Mouse (Mus musculus) CH12.LX (cell line): Measurements from ENCODE around the gene Rpl5. TPM values are rescaled to one million over a fixed set of nuclear protein-coding genes. Genes with fewer than 3 reads are reported as not detected.

Experiments
- DNase-seq: peaks from one replicate; pipeline ENCODE4 v3.0.0-alpha.2; 2013; ENCODE audit errors: extremely low read depth
- H3K27ac ChIP-seq: 2 replicates; pipeline ENCODE4 v1.5.1; 2012; ENCODE audit warnings: low read depth, mild to moderate bottlenecking, control low read depth, moderate library complexity; ENCODE audit not compliant: insufficient read depth
- H3K27me3 ChIP-seq: replicated peaks from 2 replicates; pipeline ENCODE3; 2012; ENCODE audit warnings: inconsistent platforms
- H3K36me3 ChIP-seq, 2 experiments: replicated peaks in 1 of 2; 2 replicates each; pipeline versions ENCODE3 to v1.6.1; 2012; ENCODE audit warnings: inconsistent platforms in 1 of 2, low read length in 1 of 2, mild to moderate bottlenecking in 1 of 2, mixed read lengths in 1 of 2, moderate library complexity in 1 of 2; ENCODE audit not compliant: control insufficient read depth in 1 of 2, insufficient read depth in 1 of 2
- H3K4me1 ChIP-seq, 2 experiments: 2 replicates each; pipeline ENCODE4 v1.6.1; 2012; ENCODE audit warnings: inconsistent platforms in 1 of 2, moderate library complexity in 1 of 2; ENCODE audit not compliant: insufficient read depth in 2 of 2, control insufficient read depth in 1 of 2
- H3K4me2 ChIP-seq: 2 replicates; pipeline ENCODE4 v1.6.1; 2012; ENCODE audit warnings: low read depth, mild to moderate bottlenecking, control low read depth; ENCODE audit not compliant: poor library complexity, insufficient read depth, severe bottlenecking
- H3K4me3 ChIP-seq, 3 experiments: fragments of 150-350 bp in 1 of 3; sonication (generic) in 1 of 3; replicated peaks in 1 of 3; 2 replicates each; pipeline versions ENCODE3 to v1.5.1; 2011 to 2012; ENCODE audit warnings: low read depth in 2 of 3, low read length in 2 of 3, mild to moderate bottlenecking in 2 of 3, moderate library complexity in 2 of 3, control low read depth in 1 of 3, improper control_type of control experiment in 1 of 3, inconsistent platforms in 1 of 3, mixed read lengths in 1 of 3; ENCODE audit not compliant: poor library complexity in 1 of 3
- H3K79me2 ChIP-seq: replicated peaks from 2 replicates; pipeline ENCODE4 v1.6.1; 2012; ENCODE audit warnings: mild to moderate bottlenecking, moderate library complexity; ENCODE audit not compliant: control insufficient read depth, poor library complexity, insufficient read depth, severe bottlenecking; ENCODE audit errors: extremely low read depth
- H3K9ac ChIP-seq: 2 replicates; pipeline ENCODE4 v1.6.1; 2012; ENCODE audit warnings: low read depth, mild to moderate bottlenecking, control low read depth, moderate library complexity; ENCODE audit not compliant: insufficient read depth
- H3K9me3 ChIP-seq: replicated peaks from 2 replicates; pipeline ENCODE3; 2012; ENCODE audit warnings: low read length, inconsistent platforms, mixed read lengths
- BHLHE40 ChIP-seq: IDR thresholded peaks from 2 replicates; pipeline ENCODE4 v1.6.1; 2011; ENCODE audit warnings: mild to moderate bottlenecking, low read depth, low read length, improper control_type of control experiment
- CHD1 ChIP-seq: IDR thresholded peaks from 2 replicates; pipeline ENCODE4 v1.6.1; 2012; ENCODE audit warnings: low read depth, low read length, improper control_type of control experiment, inconsistent platforms
- CHD2 ChIP-seq: IDR thresholded peaks from 2 replicates; pipeline ENCODE4 v1.6.1; 2011; ENCODE audit warnings: low read length, improper control_type of control experiment
- CTCF ChIP-seq, 2 experiments: IDR thresholded peaks in 1 of 2; conservative IDR thresholded peaks in 1 of 2; 2 replicates each; pipeline ENCODE4 v1.5.1; 2011 to 2012; ENCODE audit warnings: low read depth in 2 of 2, low read length in 2 of 2, improper control_type of control experiment in 1 of 2, inconsistent platforms in 1 of 2, mild to moderate bottlenecking in 1 of 2, moderate library complexity in 1 of 2
- E2F4 ChIP-seq: IDR thresholded peaks from 2 replicates; pipeline ENCODE4 v1.6.1; 2011; ENCODE audit warnings: low read depth, low read length, improper control_type of control experiment; ENCODE audit not compliant: insufficient replicate concordance
- ETS1 ChIP-seq: conservative IDR thresholded peaks from 2 replicates; pipeline ENCODE4 v1.6.1; 2012; ENCODE audit warnings: low read depth, mild to moderate bottlenecking, inconsistent platforms, low read length, improper control_type of control experiment, moderate library complexity
- IRF4 ChIP-seq: IDR thresholded peaks from 2 replicates; pipeline ENCODE4 v1.6.1; 2014; ENCODE audit warnings: low read depth, mild to moderate bottlenecking, inconsistent platforms, low read length, improper control_type of control experiment
- MAFK ChIP-seq: IDR thresholded peaks from 2 replicates; pipeline ENCODE4 v1.6.1; 2011; ENCODE audit warnings: low read length, improper control_type of control experiment; ENCODE audit not compliant: insufficient replicate concordance
- MAX ChIP-seq: IDR thresholded peaks from 2 replicates; pipeline ENCODE4 v1.6.1; 2011; ENCODE audit warnings: low read length, improper control_type of control experiment
- PAX5 ChIP-seq: IDR thresholded peaks from 2 replicates; pipeline ENCODE4 v1.6.1; 2012; ENCODE audit warnings: low read length, inconsistent platforms, mixed read lengths
- POLR2A ChIP-seq: IDR thresholded peaks from 2 replicates; pipeline ENCODE4 v1.6.1; 2011; ENCODE audit warnings: low read depth, mild to moderate bottlenecking, improper control_type of control experiment, low read length
- TCF12 ChIP-seq: IDR thresholded peaks from 2 replicates; pipeline ENCODE4 v1.6.1; 2014; ENCODE audit warnings: low read depth, mild to moderate bottlenecking, inconsistent platforms, low read length, improper control_type of control experiment
- UBTF ChIP-seq: IDR thresholded peaks from 2 replicates; pipeline ENCODE4 v1.6.1; 2012; ENCODE audit warnings: low read depth, mild to moderate bottlenecking, inconsistent platforms, low read length, improper control_type of control experiment, moderate library complexity
- USF1 ChIP-seq: IDR thresholded peaks from 2 replicates; pipeline ENCODE4 v1.6.1; 2014; ENCODE audit warnings: low read depth, mild to moderate bottlenecking, inconsistent platforms, low read length, improper control_type of control experiment
- ZKSCAN1 ChIP-seq: IDR thresholded peaks from 2 replicates; pipeline ENCODE4 v1.6.1; 2012; ENCODE audit warnings: low read depth, inconsistent platforms, low read length, improper control_type of control experiment, borderline replicate concordance
- ZMIZ1 ChIP-seq: IDR thresholded peaks from 2 replicates; pipeline ENCODE4 v1.6.1; 2012; ENCODE audit warnings: low read depth, mild to moderate bottlenecking, inconsistent platforms, low read length, improper control_type of control experiment
- ZNF384 ChIP-seq: IDR thresholded peaks from 2 replicates; pipeline ENCODE4 v1.6.1; 2012; ENCODE audit warnings: low read depth, low read length, improper control_type of control experiment, inconsistent platforms
- dilution Hi-C: fragments of 300-500 bp; cut with MboI; formaldehyde crosslinking; loops from 2 replicates; pipeline ENCODE4 v1.14.3; 2020; ENCODE audit warnings: low sequenced_read_pairs; ENCODE audit not compliant: extremely low pct_unique_long_range_greater_than_20kb, extremely low pct_ligation_motif_present
- in situ Hi-C: fragments of 300-500 bp; cut with MboI; formaldehyde crosslinking; loops from 3 replicates; pipeline ENCODE4 v1.14.3; 2019; ENCODE audit warnings: low sequenced_read_pairs, low pct_ligation_motif_present, low pct_unique_long_range_greater_than_20kb, mixed read lengths
- polyA plus RNA-seq: library from polyadenylated mRNA; unstranded; fragments of >175 nt; gene quantifications from 2 replicates; pipeline ENCODE4 v1.2.1, GENCODE M21; 2012; ENCODE audit warnings: low read depth; ENCODE audit not compliant: insufficient read length
- total RNA-seq, 2 experiments: library from RNA; depleted of rRNA; stranded (reverse); fragments of 300-350 nt in 1 of 2; fragments of >200 nt in 1 of 2; gene quantifications; 2 replicates each; pipeline ENCODE4 v1.2.3; 2012 to 2014

Gene Rpl5
- total and polyA plus RNA-seq, 3 experiments: 116 to 728 (median 368) TPM

DNA sequence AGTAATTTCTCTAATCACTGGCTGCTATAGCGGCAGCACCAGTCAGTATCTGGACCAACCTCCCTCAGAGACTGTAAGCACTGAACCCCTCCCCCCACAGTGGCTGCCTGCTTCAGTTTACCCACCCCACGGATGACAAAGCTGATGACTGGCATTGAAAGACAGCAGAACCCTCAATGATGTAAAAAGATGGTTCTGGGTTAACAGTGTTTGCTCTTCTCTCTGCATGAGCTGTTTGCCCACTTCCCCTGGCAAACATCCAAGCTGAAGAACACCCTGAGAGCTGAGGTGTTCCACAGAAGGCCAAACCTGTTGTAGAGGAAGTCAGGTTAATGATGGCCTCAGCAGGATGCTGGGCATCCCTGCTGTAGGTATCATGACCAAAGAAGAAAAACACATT, 32.3 kb downstream of the Rpl5 start:
- H3K9ac ChIP-seq: no peak overlapping the region
- TF ChIP-seq MAFK: no peak
- no peak for TF ChIP-seq UBTF
- no peak for TF ChIP-seq TCF12
- no peak for TF ChIP-seq PAX5
- TF ChIP-seq ZKSCAN1: no peak
- no peak for TF ChIP-seq CHD1
- in situ Hi-C loops: no loop called here
- no peaks in the 10 kb centered on the region for H3K9me3 ChIP-seq
- peaks cover 0 to 14% of the 10 kb centered on the region in 2 experiments; a peak in 1 of 4 replicates for H3K4me1 ChIP-seq
- H3K27me3 ChIP-seq: no peaks in the 10 kb centered on the region
- dilution Hi-C loops: no loop called here
- H3K27ac ChIP-seq: no peak overlapping the region
- H3K4me2 ChIP-seq: no peak overlapping the region
- H3K79me2 ChIP-seq: 0 out of 2 replicates have a peak, but pooled peaks cover 4% of the 10 kb centered on the region
- no peak for DNase-seq
- H3K4me3 ChIP-seq: no peak overlapping the region
- H3K36me3 ChIP-seq: no peaks in the 10 kb centered on the region

DNA sequence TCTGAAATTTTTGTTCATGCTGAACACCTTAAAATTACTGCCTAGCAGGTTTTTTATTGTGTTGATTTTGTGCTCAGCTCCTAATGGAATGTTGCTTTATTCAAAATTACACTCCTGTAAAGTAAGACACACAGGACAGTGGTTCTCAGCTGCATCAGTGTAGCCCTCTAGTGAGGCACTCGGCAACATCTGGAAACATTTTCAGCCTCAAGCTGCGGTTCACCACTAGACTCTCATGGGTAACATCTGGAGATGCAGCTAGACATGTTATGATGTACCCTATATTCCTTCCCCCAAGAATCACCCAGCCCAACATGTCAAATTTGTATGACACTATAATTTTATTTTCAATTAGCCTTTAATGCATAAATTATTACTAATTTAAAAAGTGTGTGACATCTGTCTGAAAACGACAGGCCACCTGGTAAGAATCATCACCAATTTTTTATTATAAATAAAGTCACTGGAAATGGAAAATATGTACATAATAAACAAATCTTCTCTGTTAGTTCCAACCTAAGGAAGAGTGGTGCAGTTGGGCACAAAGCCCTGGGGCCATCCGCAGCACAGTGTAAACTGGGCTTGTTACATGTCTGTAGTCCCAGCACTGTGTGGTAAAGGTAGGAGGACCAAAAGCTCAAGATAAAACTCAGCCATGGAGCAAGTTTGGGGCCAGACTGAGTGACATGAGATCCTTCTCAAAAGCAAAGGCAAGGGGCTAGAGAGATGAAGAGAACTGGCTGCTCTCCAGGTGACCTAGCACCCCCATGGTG, 33.1 kb downstream of the Rpl5 start:
- in situ Hi-C loops (no loop called here), dilution Hi-C loops (no loop called here)
- Histone ChIP-seq H3K9me3 (no peaks in the 10 kb centered on the region), H3K9ac (no peak overlapping the region), H3K79me2 (0 out of 2 replicates have a peak, but pooled peaks cover 4% of the 10 kb centered on the region), H3K4me3 (no peak overlapping the region), H3K27ac (no peak overlapping the region), H3K4me1 (peaks cover 0 to 14% of the 10 kb centered on the region in 2 experiments; a peak in 1 of 4 replicates), H3K27me3 (no peaks in the 10 kb centered on the region), H3K4me2 (no peak overlapping the region), H3K36me3 (no peaks in the 10 kb centered on the region)
- no peak for DNase-seq
- TF ChIP-seq CTCF (conservative IDR thresholded peaks at IDR 0.05 in 1 of 2, IDR thresholded peaks at IDR 0.05 in 1 of 2; ENCODE audit: low read depth in 2 of 2, low read length in 2 of 2): peak in 1 of 2 experiments; percentile 13; a peak in 1 of 4 replicates
- TF ChIP-seq ZNF384: no peak
- TF ChIP-seq POLR2A: no peak

DNA sequence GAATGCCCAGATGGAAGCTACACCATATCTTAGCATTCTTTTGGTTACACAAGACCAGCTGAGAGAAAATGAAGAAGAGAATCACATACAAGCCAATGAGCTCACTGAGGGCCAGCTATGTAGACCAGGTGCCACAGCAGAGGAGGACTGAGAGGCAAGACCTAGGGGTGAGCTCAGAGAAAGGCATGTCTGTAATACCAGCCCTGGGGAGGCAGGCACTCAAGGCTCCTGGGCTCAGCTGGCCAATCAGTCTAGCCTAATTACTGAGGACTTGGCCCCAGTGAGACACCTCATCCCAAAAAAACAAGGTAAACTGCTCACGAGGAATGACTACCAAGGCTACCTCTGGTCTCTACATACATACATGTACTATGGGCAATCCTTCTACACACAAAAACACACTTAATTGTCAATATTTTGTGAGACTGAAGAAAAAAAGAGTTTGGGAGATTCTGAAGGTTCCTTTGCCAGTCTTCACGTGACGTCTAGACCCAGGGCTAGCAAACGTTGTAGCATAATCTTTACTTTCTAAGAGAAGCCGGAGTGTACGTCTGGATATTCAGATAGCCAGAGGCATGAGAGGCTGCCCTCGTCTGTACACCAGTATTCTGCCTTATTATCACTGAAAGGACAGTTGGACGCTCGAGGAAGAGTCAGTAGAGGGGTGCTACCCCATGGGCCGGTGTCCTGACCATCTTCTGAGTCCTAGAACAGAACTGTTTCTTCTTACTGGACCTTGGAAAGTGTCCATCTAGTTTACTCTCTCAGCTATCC, 34.7 kb downstream of the Rpl5 start:
- H3K79me2 ChIP-seq: 0 out of 2 replicates have a peak, but pooled peaks cover 4% of the 10 kb centered on the region
- H3K9me3 ChIP-seq: no peaks in the 10 kb centered on the region
- H3K4me3 ChIP-seq: no peak overlapping the region
- H3K27me3 ChIP-seq: no peaks in the 10 kb centered on the region
- dilution Hi-C loops: no loop called here
- H3K27ac ChIP-seq: no peak overlapping the region
- no peaks in the 10 kb centered on the region for H3K36me3 ChIP-seq
- in situ Hi-C loops: no loop called here
- no peak for TF ChIP-seq IRF4
- no peak for TF ChIP-seq MAX
- TF ChIP-seq ZNF384: no peak
- no peak for TF ChIP-seq CHD1
- no peak for TF ChIP-seq UBTF
- TF ChIP-seq ETS1: no peak
- no peak for TF ChIP-seq CHD2
- no peak for TF ChIP-seq USF1
- no peak for TF ChIP-seq PAX5
- TF ChIP-seq ZMIZ1: no peak
- no peak for TF ChIP-seq E2F4
- no peak for TF ChIP-seq BHLHE40
- TF ChIP-seq MAFK: no peak
- TF ChIP-seq, all 38 proteins: peak for 0
- Histone ChIP-seq H3K4me1 (peaks cover 0 to 14% of the 10 kb centered on the region in 2 experiments; a peak in 1 of 4 replicates), H3K4me2 (no peak overlapping the region), H3K9ac (no peak overlapping the region)
- no peak for DNase-seq
